Mouse (Mus musculus): ENCODE measurements around the gene Gm13420. TPM values are rescaled to one million over a fixed set of nuclear protein-coding genes. Genes with fewer than 3 reads are reported as not detected.

Gene Gm13420
- polyA plus RNA-seq, 1 experiment from 2014 or later: not detected

- H3K27me3 ChIP-seq: no peaks in the 10 kb centered on the region
- WGBS: 95% methylated on average over 12 of the region's 12 CpGs
- no peaks in the 10 kb centered on the region for H3K4me1 ChIP-seq
- no peak overlapping the region for H3K9ac ChIP-seq (replicated peaks)
- H3K9me3 ChIP-seq: no peaks in the 10 kb centered on the region
- peaks cover 90% of the 10 kb centered on the region for H3K36me3 ChIP-seq
- H3K4me3 ChIP-seq: no peak overlapping the region
- no peak for ATAC-seq (ENCODE audit: low FRiP score, low read depth)
- no peak overlapping the region for H3K27ac ChIP-seq (replicated peaks)
- H3K4me2 ChIP-seq (replicated peaks): no peak overlapping the region
Observed at GRCm38 (mm10) chr2:29735708-29736107, 15.8 kb downstream of the Gm13420 start.

DNA sequence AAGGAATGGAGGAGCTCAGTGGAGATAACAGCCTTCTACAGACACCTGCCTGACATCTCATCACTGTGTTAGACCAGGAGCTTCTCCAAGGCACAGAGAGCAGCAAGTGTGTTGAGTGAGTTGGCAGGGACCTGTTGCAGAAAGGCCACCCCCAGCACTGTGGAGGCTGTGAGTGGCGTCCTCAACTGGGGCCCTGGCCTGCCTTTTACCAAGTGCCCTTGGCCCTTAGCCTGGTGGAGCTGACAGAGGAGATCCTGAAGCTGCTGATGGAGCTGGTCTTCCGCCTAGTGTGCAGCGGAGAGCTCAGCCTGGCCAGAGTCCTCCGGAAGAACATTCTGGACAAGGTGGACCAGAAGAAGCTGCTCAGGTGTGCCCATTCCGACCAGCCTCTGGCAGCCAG is 18.1 kb downstream of the Gm13420 start:
- no peak overlapping the region for H3K4me3 ChIP-seq
- H3K27ac ChIP-seq (replicated peaks): no peak overlapping the region
- no peak for ATAC-seq (ENCODE audit: low FRiP score, low read depth)
- no peaks in the 10 kb centered on the region for H3K27me3 ChIP-seq
- H3K36me3 ChIP-seq: peaks cover 95% of the 10 kb centered on the region
- no peak overlapping the region for H3K9ac ChIP-seq (replicated peaks)
- WGBS: 95% methylated on average over 5 of the region's 5 CpGs
- H3K4me1 ChIP-seq: no peaks in the 10 kb centered on the region
- no peaks in the 10 kb centered on the region for H3K9me3 ChIP-seq
- no peak overlapping the region for H3K4me2 ChIP-seq (replicated peaks)

DNA sequence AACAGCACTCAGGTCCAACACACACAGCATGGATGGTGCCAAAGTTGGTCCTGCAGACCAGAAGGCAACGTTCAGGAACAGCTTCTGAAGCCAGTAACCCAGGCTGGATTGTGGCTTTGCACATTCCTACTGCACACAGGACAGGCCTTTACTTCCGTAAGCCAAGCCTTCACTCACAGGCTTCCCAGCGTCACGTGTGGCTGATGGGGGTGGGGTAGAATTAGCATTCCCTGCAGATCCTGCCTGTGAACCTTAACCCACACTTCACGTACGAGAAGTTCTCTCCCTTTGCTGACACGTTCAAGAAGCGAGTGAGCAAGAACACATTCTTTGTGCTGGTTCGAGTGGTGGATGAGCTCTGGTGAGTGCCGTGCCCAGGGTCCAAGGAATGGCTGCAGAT is 18.9 kb downstream of the Gm13420 start:
- Histone ChIP-seq H3K4me2 (replicated peaks) (no peak overlapping the region), H3K9me3 (no peaks in the 10 kb centered on the region), H3K27ac (replicated peaks) (no peak overlapping the region), H3K9ac (replicated peaks) (no peak overlapping the region), H3K27me3 (no peaks in the 10 kb centered on the region), H3K36me3 (peaks cover 95% of the 10 kb centered on the region), H3K4me3 (no peak overlapping the region), H3K4me1 (no peaks in the 10 kb centered on the region)
- WGBS: 96% methylated on average over 10 of the region's 10 CpGs
- ATAC-seq (ENCODE audit: low FRiP score, low read depth): no peak

- Histone ChIP-seq H3K36me3 (peaks cover 95% of the 10 kb centered on the region), H3K4me2 (replicated peaks) (no peak overlapping the region), H3K4me3 (no peak overlapping the region), H3K9ac (replicated peaks) (no peak overlapping the region), H3K27ac (replicated peaks) (no peak overlapping the region), H3K9me3 (no peaks in the 10 kb centered on the region), H3K4me1 (no peaks in the 10 kb centered on the region), H3K27me3 (no peaks in the 10 kb centered on the region)
- ATAC-seq (ENCODE audit: low FRiP score, low read depth): no peak
- 69% methylated on average over 3 of the region's 3 CpGs for WGBS
Observed at GRCm38 (mm10) chr2:29731545-29731944, 19.9 kb downstream of the Gm13420 start.

DNA sequence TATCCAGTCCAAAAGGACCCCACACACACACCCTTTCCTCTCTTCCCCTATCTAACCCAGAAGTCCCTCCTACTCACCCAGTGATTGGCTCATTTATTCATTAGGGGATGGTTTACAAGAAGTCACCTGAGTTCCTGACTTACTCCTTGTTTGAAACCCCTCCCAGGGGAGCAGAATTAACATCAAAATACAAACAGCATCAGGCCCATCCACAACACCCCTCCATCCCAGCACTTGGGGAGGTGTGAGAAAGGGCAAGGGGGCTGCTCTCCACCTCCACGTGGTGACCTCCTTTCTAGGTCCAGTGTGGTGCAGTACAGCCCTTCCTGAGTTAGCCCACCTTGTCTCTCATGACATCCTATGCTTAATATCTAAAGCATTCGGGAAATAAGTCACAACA is 22.0 kb downstream of the Gm13420 start:
- H3K4me2 ChIP-seq (replicated peaks): no peak overlapping the region
- H3K27ac ChIP-seq (replicated peaks): no peak overlapping the region
- ATAC-seq (ENCODE audit: low FRiP score, low read depth): no peak
- WGBS: 60% methylated on average over 2 of the region's 2 CpGs
- no peak overlapping the region for H3K4me3 ChIP-seq
- peaks cover 94% of the 10 kb centered on the region for H3K36me3 ChIP-seq
- H3K9me3 ChIP-seq: no peaks in the 10 kb centered on the region
- H3K27me3 ChIP-seq: no peaks in the 10 kb centered on the region
- no peak overlapping the region for H3K9ac ChIP-seq (replicated peaks)
- no peaks in the 10 kb centered on the region for H3K4me1 ChIP-seq

DNA sequence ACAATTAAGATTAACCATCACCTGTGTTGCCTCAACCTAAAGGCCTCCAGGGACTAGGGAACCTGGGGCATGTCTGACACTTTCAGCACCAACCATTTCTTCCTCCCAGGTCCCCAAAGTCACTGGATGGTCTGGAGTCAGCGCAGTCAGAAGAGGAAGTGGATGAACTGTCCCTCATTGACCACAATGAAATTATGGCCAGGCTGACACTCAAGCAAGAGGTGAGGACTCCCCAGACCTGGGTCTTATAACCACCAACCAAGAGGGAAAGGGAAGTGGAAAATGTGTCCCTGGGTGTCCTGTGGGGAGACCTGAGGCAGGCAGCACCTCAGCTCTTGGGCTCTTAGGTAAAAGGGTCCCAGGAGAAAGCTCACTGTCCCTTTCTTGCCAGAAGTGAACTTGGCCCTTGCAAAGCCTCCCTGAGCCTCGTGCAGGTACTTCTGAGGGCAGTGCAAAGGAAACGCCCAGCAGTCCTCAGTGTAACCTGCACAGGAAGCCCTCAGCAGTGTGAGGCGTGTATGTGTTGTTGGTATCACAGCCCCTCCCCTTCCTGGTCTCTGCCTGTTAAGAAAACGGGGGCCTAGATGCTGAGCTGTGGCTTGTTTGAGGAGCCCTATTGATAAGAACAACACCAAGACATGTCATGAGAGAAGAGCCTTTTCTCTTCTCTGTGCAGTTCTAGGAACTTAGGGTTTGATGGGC is 26.7 kb downstream of the Gm13420 start:
- Histone ChIP-seq H3K27ac (replicated peaks) (no peak overlapping the region), H3K4me2 (replicated peaks) (no peak overlapping the region), H3K9ac (replicated peaks) (no peak overlapping the region), H3K4me1 (no peaks in the 10 kb centered on the region), H3K27me3 (no peaks in the 10 kb centered on the region), H3K9me3 (no peaks in the 10 kb centered on the region), H3K4me3 (no peak overlapping the region), H3K36me3 (peaks cover 92% of the 10 kb centered on the region)
- ATAC-seq (ENCODE audit: low FRiP score, low read depth): no peak
- whole genome bisulfite sequencing: 89% methylated on average over 5 of the region's 5 CpGs

- Histone ChIP-seq H3K9ac (replicated peaks) (no peak overlapping the region), H3K27me3 (no peaks in the 10 kb centered on the region), H3K4me3 (no peak overlapping the region), H3K9me3 (no peaks in the 10 kb centered on the region), H3K27ac (replicated peaks) (no peak overlapping the region), H3K36me3 (peaks cover 88% of the 10 kb centered on the region), H3K4me1 (no peaks in the 10 kb centered on the region), H3K4me2 (replicated peaks) (no peak overlapping the region)
- 97% methylated on average over 3 of the region's 3 CpGs for WGBS
- no peak for ATAC-seq (ENCODE audit: low FRiP score, low read depth)
Observed at GRCm38 (mm10) chr2:29723132-29723531, 28.4 kb downstream of the Gm13420 start.

GRCm38 (mm10) chr2:29718581-29718980 is 32.9 kb downstream of the Gm13420 start:
- H3K27ac ChIP-seq (replicated peaks): no peak overlapping the region
- 93% methylated on average over 5 of the region's 5 CpGs for WGBS

GRCm38 (mm10) chr2:29716691-29717090 is 34.8 kb downstream of the Gm13420 start:
- H3K4me2 ChIP-seq (replicated peaks): no peak overlapping the region
- H3K9me3 ChIP-seq: no peaks in the 10 kb centered on the region
- H3K36me3 ChIP-seq: peaks cover 68% of the 10 kb centered on the region
- 23% methylated on average over 6 of the region's 6 CpGs for WGBS
- ATAC-seq (ENCODE audit: low FRiP score, low read depth): no peak
- no peaks in the 10 kb centered on the region for H3K27me3 ChIP-seq
- peaks cover 9% of the 10 kb centered on the region; the same call in 1 of the 2 replicates for H3K4me1 ChIP-seq
- no peak overlapping the region for H3K4me3 ChIP-seq
- no peak overlapping the region for H3K27ac ChIP-seq (replicated peaks)
- no peak overlapping the region for H3K9ac ChIP-seq (replicated peaks)

More at GRCm38 (mm10) chr2:29718581-29718980, 32.9 kb downstream of the Gm13420 start:
- Histone ChIP-seq H3K27me3 (no peaks in the 10 kb centered on the region), H3K9me3 (no peaks in the 10 kb centered on the region), H3K4me2 (replicated peaks) (no peak overlapping the region), H3K4me3 (no peak overlapping the region), H3K36me3 (peaks cover 69% of the 10 kb centered on the region), H3K9ac (replicated peaks) (no peak overlapping the region), H3K4me1 (peaks cover 9% of the 10 kb centered on the region; the same call in 1 of the 2 replicates)
- ATAC-seq (ENCODE audit: low FRiP score, low read depth): no peak

DNA sequence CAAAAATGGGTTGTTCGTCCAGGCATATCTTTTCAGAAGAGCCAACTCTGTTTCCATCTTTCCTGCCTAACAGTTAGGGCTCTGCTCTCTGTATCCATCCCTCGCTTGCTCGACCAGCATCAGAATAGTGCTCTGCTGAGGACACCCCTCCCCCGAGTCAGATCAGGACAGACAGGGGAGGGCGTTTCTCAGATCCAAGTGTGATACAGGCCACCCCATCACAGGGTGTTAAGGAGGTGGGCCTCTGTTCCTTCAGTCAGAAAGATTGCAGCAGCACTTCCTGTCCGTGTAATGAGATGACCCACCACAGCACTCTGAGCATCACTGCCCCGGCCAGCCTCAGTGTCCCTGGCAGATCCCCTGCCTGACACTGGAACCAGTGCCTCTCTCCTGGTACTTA is 35.3 kb downstream of the Gm13420 start:
- Histone ChIP-seq H3K27ac (replicated peaks) (no peak overlapping the region), H3K4me3 (no peak overlapping the region), H3K9me3 (no peaks in the 10 kb centered on the region), H3K9ac (replicated peaks) (no peak overlapping the region), H3K36me3 (peaks cover 70% of the 10 kb centered on the region), H3K4me1 (peaks cover 9% of the 10 kb centered on the region; the same call in 1 of the 2 replicates), H3K27me3 (no peaks in the 10 kb centered on the region), H3K4me2 (replicated peaks) (no peak overlapping the region)
- 37% methylated on average over 7 of the region's 7 CpGs for WGBS
- no peak for ATAC-seq (ENCODE audit: low FRiP score, low read depth)

DNA sequence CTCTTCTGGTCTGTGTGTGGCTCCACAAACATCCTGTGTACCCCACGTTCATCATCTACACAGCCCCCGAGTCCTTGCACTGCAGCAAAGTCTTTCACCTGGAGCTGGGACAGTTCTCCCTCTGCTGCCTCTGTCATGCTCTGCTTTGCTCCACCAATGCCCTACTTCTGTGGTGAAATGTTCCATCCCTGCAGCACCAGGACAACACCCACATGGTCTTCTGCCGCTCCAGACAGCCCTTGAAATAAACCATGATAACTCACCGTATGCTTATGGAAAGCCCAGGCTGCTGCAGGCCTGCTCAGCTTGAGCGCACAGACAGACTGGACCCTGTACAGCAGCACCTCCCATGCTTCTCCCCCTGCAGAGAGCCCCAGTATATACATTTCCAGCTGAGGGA is 37.4 kb downstream of the Gm13420 start:
- no peak overlapping the region for H3K27ac ChIP-seq (replicated peaks)
- no peak overlapping the region for H3K9ac ChIP-seq (replicated peaks)
- peaks cover 65% of the 10 kb centered on the region for H3K36me3 ChIP-seq
- ATAC-seq (ENCODE audit: low FRiP score, low read depth): no peak
- no peak overlapping the region for H3K4me3 ChIP-seq
- H3K27me3 ChIP-seq: no peaks in the 10 kb centered on the region
- H3K4me2 ChIP-seq (replicated peaks): no peak overlapping the region
- no peaks in the 10 kb centered on the region for H3K9me3 ChIP-seq
- peaks cover 9% of the 10 kb centered on the region; the same call in 1 of the 2 replicates for H3K4me1 ChIP-seq
- 91% methylated on average over 5 of the region's 5 CpGs for WGBS

DNA sequence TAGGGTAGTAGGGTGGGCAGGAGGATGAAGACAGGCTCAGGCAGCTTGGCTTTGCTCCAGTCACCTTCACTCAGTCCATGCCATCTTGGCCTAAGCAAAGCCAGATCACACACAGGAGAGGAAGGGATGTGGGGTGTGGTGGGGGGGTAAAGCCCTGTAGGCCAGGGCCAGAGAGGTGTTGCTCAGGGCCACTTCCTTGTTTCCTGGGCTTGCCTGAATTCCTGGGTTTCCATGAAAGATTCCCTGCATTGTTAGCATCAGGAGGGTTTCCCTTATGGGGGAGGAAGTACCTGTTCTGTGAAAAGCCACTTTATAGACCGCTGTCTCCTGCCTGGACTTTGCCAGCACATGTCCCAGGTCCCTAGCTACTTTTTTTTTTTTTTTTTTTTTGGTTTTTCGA is 38.0 kb downstream of the Gm13420 start:
- Histone ChIP-seq H3K9me3 (no peaks in the 10 kb centered on the region), H3K27me3 (no peaks in the 10 kb centered on the region), H3K4me3 (no peak overlapping the region), H3K27ac (replicated peaks) (no peak overlapping the region), H3K4me2 (replicated peaks) (no peak overlapping the region), H3K9ac (replicated peaks) (no peak overlapping the region), H3K36me3 (peaks cover 64% of the 10 kb centered on the region), H3K4me1 (peaks cover 9% of the 10 kb centered on the region; the same call in 1 of the 2 replicates)
- no peak for ATAC-seq (ENCODE audit: low FRiP score, low read depth)
- 100% methylated on average over 2 of the region's 2 CpGs for WGBS

DNA sequence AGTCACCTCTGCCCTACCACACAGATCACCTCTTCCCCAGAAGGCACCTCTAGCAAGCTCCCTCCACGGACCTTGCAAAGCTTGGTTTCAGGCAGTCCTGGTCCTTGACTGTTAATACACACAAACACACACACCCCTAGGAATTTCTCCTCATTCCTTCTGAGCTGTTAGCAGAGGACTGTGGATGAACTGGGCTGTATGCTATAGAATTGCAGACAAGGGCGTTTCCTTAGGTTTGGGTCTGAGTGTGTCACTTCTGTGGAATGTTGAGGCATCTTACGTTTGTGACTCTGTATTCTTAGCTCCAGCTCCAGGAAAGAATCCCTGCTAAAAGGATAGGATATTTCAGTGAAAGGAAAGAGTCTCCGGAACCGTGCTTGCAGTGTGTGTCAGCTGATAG is 39.6 kb downstream of the Gm13420 start:
- Histone ChIP-seq H3K27me3 (no peaks in the 10 kb centered on the region), H3K4me2 (replicated peaks) (no peak overlapping the region), H3K4me1 (peaks cover 9% of the 10 kb centered on the region; the same call in 1 of the 2 replicates), H3K9ac (replicated peaks) (no peak overlapping the region), H3K9me3 (no peaks in the 10 kb centered on the region), H3K4me3 (no peak overlapping the region), H3K27ac (replicated peaks) (no peak overlapping the region), H3K36me3 (peaks cover 72% of the 10 kb centered on the region)
- WGBS: 88% methylated on average over 5 of the region's 5 CpGs
- ATAC-seq (ENCODE audit: low FRiP score, low read depth): no peak
